Mouse (Mus musculus) heart, embryonic 16.5 days (tissue): Measurements from ENCODE around the gene Pde4b. TPM values are rescaled to one million over a fixed set of nuclear protein-coding genes. Genes with fewer than 3 reads are reported as not detected.
A peak's percentile ranks its signal among the peaks of the same experiment; 100 is the strongest.

Experiments
- ATAC-seq: fragments of 200-750 bp; cut with Nextera tagmentation; replicated peaks from 2 replicates; pipeline ENCODE4 v1.8.0; 2017; ENCODE audit warnings: moderate number of reproducible peaks; ENCODE audit not compliant: insufficient read depth, low FRiP score; ENCODE audit errors: extremely low read depth
- H3K27ac ChIP-seq: fragments of 300-500 bp; sonication (generic); 2 replicates; pipeline ENCODE4 v1.5.1; 2014; ENCODE audit warnings: mild to moderate bottlenecking, low read length, control low read depth, moderate library complexity
- H3K27me3 ChIP-seq: fragments of 300-500 bp; sonication (generic); 2 replicates; pipeline ENCODE4 v1.6.1; 2014; ENCODE audit warnings: low read length, mixed read lengths; ENCODE audit not compliant: control insufficient read depth, insufficient read depth
- H3K36me3 ChIP-seq: fragments of 300-500 bp; sonication (generic); 2 replicates; pipeline ENCODE4 v1.6.1; 2014; ENCODE audit not compliant: control insufficient read depth, insufficient read depth
- H3K4me1 ChIP-seq: fragments of 300-500 bp; sonication (generic); 2 replicates; pipeline ENCODE4 v1.6.1; 2014; ENCODE audit warnings: low read length, mixed read lengths; ENCODE audit not compliant: control insufficient read depth, insufficient read depth
- H3K4me2 ChIP-seq: fragments of 300-500 bp; sonication (generic); 2 replicates; pipeline ENCODE4 v1.6.1; 2014; ENCODE audit warnings: low read depth, mild to moderate bottlenecking, control low read depth, low read length
- H3K4me3 ChIP-seq: fragments of 300-500 bp; sonication (generic); 2 replicates; pipeline ENCODE4 v1.5.1; 2014; ENCODE audit warnings: mild to moderate bottlenecking, control low read depth, low read length
- H3K9ac ChIP-seq: fragments of 300-500 bp; sonication (generic); 2 replicates; pipeline ENCODE4 v1.6.1; 2014; ENCODE audit warnings: low read length, control low read depth
- H3K9me3 ChIP-seq: fragments of 300-500 bp; sonication (generic); replicated peaks from 2 replicates; pipeline ENCODE4 v1.6.1; 2016; ENCODE audit warnings: low read length; ENCODE audit not compliant: control insufficient read depth
- WGBS: fragments of 180-500 bp; shearing (Covaris S2); extraction: QIAGEN DNeasy Blood & Tissue Kit; methylation state at CpG from one replicate; pipeline ENCODE4 v1.1.7; 2014; 5-methylcytosine and 5-hydroxymethylcytosine counted together
- polyA plus RNA-seq: library from polyadenylated mRNA; unstranded; fragments of >200 nt; fragmentation: Nextera tagmentation; extraction: Ambion mirVana; gene quantifications from 2 replicates; pipeline ENCODE4 v1.2.1, GENCODE M21; 2015

Pde4b gene
- polyA plus RNA-seq, 1 experiment from 2014 or later = 28.4 TPM

- WGBS = 25% methylated on average over 15 of the region's 15 CpGs
- Histone ChIP-seq H3K27ac (no peak overlapping the region), H3K27me3 (peaks cover 26% of the 10 kb centered on the region), H3K36me3 (no peaks in the 10 kb centered on the region), H3K4me3 (peak overlapping the region; percentile 58), H3K9me3 (no peaks in the 10 kb centered on the region), H3K9ac (peak overlapping the region; percentile 11), H3K4me1 (peaks cover 2% of the 10 kb centered on the region; the same call in 1 of the 2 replicates), H3K4me2 (peak overlapping the region; percentile 97)
- ATAC-seq = no peak
Observed at GRCm38 (mm10) chr4:102088235-102088867, 1.0 kb downstream of the Pde4b start.

GRCm38 (mm10) chr4:102095851-102096250 lies 8.5 kb downstream of the Pde4b start:
- WGBS = 92% methylated on average over 2 of the region's 2 CpGs
- H3K4me3 ChIP-seq = no peak overlapping the region
- H3K4me1 ChIP-seq = no peaks in the 10 kb centered on the region
- H3K9ac ChIP-seq = no peak overlapping the region
- no peak for ATAC-seq
- no peak overlapping the region for H3K4me2 ChIP-seq
- H3K36me3 ChIP-seq = no peaks in the 10 kb centered on the region
- no peak overlapping the region for H3K27ac ChIP-seq
- no peaks in the 10 kb centered on the region for H3K27me3 ChIP-seq
- H3K9me3 ChIP-seq = no peaks in the 10 kb centered on the region

GRCm38 (mm10) chr4:102102241-102102640 lies 14.9 kb downstream of the Pde4b start:
- no peak for ATAC-seq
- no peak overlapping the region for H3K4me2 ChIP-seq
- WGBS = 48% methylated on average over 4 of the region's 4 CpGs
- H3K9ac ChIP-seq = no peak overlapping the region
- no peaks in the 10 kb centered on the region for H3K9me3 ChIP-seq
- H3K4me1 ChIP-seq = 0 out of 2 replicates have a peak, but pooled peaks cover 2% of the 10 kb centered on the region
- H3K27me3 ChIP-seq = no peaks in the 10 kb centered on the region
- H3K36me3 ChIP-seq = no peaks in the 10 kb centered on the region
- no peak overlapping the region for H3K27ac ChIP-seq
- H3K4me3 ChIP-seq = no peak overlapping the region

- Histone ChIP-seq H3K9me3 (no peaks in the 10 kb centered on the region), H3K27me3 (no peaks in the 10 kb centered on the region), H3K4me2 (no peak overlapping the region), H3K9ac (no peak overlapping the region), H3K36me3 (no peaks in the 10 kb centered on the region), H3K27ac (no peak overlapping the region), H3K4me3 (no peak overlapping the region), H3K4me1 (0 out of 2 replicates have a peak, but pooled peaks cover 2% of the 10 kb centered on the region)
- ATAC-seq = no peak
- WGBS = 68% methylated on average over 2 of the region's 2 CpGs
Observed at GRCm38 (mm10) chr4:102104534-102105014, 17.2 kb downstream of the Pde4b start.

- ATAC-seq = no peak
- H3K27ac ChIP-seq = no peak overlapping the region
- no peak overlapping the region for H3K4me2 ChIP-seq
- H3K27me3 ChIP-seq = no peaks in the 10 kb centered on the region
- H3K9ac ChIP-seq = no peak overlapping the region
- 0 out of 2 replicates have a peak, but pooled peaks cover 2% of the 10 kb centered on the region for H3K4me1 ChIP-seq
- no peak overlapping the region for H3K4me3 ChIP-seq
- H3K9me3 ChIP-seq = no peaks in the 10 kb centered on the region
- WGBS = 86% methylated on average over 6 of the region's 6 CpGs
- no peaks in the 10 kb centered on the region for H3K36me3 ChIP-seq
Observed at GRCm38 (mm10) chr4:102106771-102107170, 19.4 kb downstream of the Pde4b start.

GRCm38 (mm10) chr4:102119454-102119853 lies 32.1 kb downstream of the Pde4b start:
- H3K27ac ChIP-seq = no peak overlapping the region

GRCm38 (mm10) chr4:102136366-102136849 lies 49.1 kb downstream of the Pde4b start:
- Histone ChIP-seq H3K27me3 (no peaks in the 10 kb centered on the region), H3K4me1 (no peaks in the 10 kb centered on the region), H3K9ac (no peak overlapping the region), H3K36me3 (no peaks in the 10 kb centered on the region), H3K9me3 (no peaks in the 10 kb centered on the region), H3K4me3 (no peak overlapping the region), H3K27ac (no peak overlapping the region), H3K4me2 (no peak overlapping the region)
- WGBS = 67% methylated on average over 3 of the region's 3 CpGs
- no peak for ATAC-seq

More at GRCm38 (mm10) chr4:102119454-102119853, 32.1 kb downstream of the Pde4b start:
- Histone ChIP-seq H3K4me3 (no peak overlapping the region), H3K36me3 (no peaks in the 10 kb centered on the region), H3K9ac (no peak overlapping the region), H3K4me1 (no peaks in the 10 kb centered on the region), H3K27me3 (no peaks in the 10 kb centered on the region), H3K4me2 (no peak overlapping the region), H3K9me3 (no peaks in the 10 kb centered on the region)
- ATAC-seq = no peak
- 93% methylated on average over 3 of the region's 3 CpGs for WGBS

- WGBS = 71% methylated on average over 4 of the region's 4 CpGs
- H3K27ac ChIP-seq = no peak overlapping the region
- H3K4me1 ChIP-seq = no peaks in the 10 kb centered on the region
- H3K9ac ChIP-seq = no peak overlapping the region
- H3K27me3 ChIP-seq = no peaks in the 10 kb centered on the region
- no peak overlapping the region for H3K4me2 ChIP-seq
- H3K36me3 ChIP-seq = no peaks in the 10 kb centered on the region
- no peaks in the 10 kb centered on the region for H3K9me3 ChIP-seq
- no peak overlapping the region for H3K4me3 ChIP-seq
- ATAC-seq = no peak
Observed at GRCm38 (mm10) chr4:102138346-102138745, 51.0 kb downstream of the Pde4b start.

- Histone ChIP-seq H3K36me3 (no peaks in the 10 kb centered on the region), H3K4me3 (no peak overlapping the region), H3K27me3 (no peaks in the 10 kb centered on the region), H3K9ac (no peak overlapping the region), H3K4me2 (no peak overlapping the region), H3K27ac (no peak overlapping the region), H3K9me3 (no peaks in the 10 kb centered on the region), H3K4me1 (no peaks in the 10 kb centered on the region)
- ATAC-seq = no peak
- WGBS = 85% methylated on average over 3 of the region's 3 CpGs
Observed at GRCm38 (mm10) chr4:102141241-102141640, 53.9 kb downstream of the Pde4b start.
